Mouse (Mus musculus) small intestine, adult 2 months (tissue): Measurements from ENCODE around the gene Ryk. TPM values are rescaled to one million over a fixed set of nuclear protein-coding genes. Genes with fewer than 3 reads are reported as not detected.
A peak's percentile ranks its signal among the peaks of the same experiment; 100 is the strongest.

ENCODE experiments used
- H3K27ac ChIP-seq: fragments of 200-500 bp; 2 replicates; pipeline ENCODE4 v1.5.1; 2012; ENCODE audit warnings: low read depth, low read length, control low read depth, inconsistent platforms; ENCODE audit not compliant: insufficient read depth
- H3K27me3 ChIP-seq: fragments of 200-500 bp; 2 replicates; pipeline ENCODE4 v1.6.1; 2012; ENCODE audit warnings: mild to moderate bottlenecking, moderate library complexity, low read length, inconsistent platforms; ENCODE audit not compliant: control insufficient read depth, insufficient read depth
- H3K36me3 ChIP-seq: fragments of 200-500 bp; 2 replicates; pipeline ENCODE4 v1.6.1; 2012; ENCODE audit warnings: mild to moderate bottlenecking, low read length, control low read depth, inconsistent platforms; ENCODE audit not compliant: control insufficient read depth, insufficient read depth
- H3K4me1 ChIP-seq: fragments of 200-500 bp; 2 replicates; pipeline ENCODE4 v1.6.1; 2012; ENCODE audit warnings: low read length, inconsistent platforms, mixed read lengths; ENCODE audit not compliant: control insufficient read depth, insufficient read depth, insufficient read length
- H3K4me3 ChIP-seq: fragments of 200-500 bp; 2 replicates; pipeline ENCODE4 v1.5.1; 2012; ENCODE audit warnings: low read depth, mild to moderate bottlenecking, control low read depth, inconsistent platforms, low read length, moderate library complexity
- CTCF ChIP-seq: fragments of 200-500 bp; IDR thresholded peaks from 2 replicates; pipeline ENCODE4 v1.5.1; 2012; ENCODE audit warnings: low read depth, mild to moderate bottlenecking, control low read depth, inconsistent platforms, low read length, moderate library complexity, mixed read lengths; ENCODE audit not compliant: insufficient replicate concordance, insufficient read length; ENCODE audit errors: extremely low read depth
- POLR2A ChIP-seq: fragments of 200-500 bp; IDR thresholded peaks from 2 replicates; pipeline ENCODE4 v1.6.1; 2012; ENCODE audit warnings: low read depth, mild to moderate bottlenecking, control low read depth, inconsistent platforms, low read length, moderate library complexity
- WGBS: fragments of 180-500 bp; shearing (Covaris S2); methylation state at CpG from one replicate; pipeline ENCODE4 v1.1.7; 2018; 5-methylcytosine and 5-hydroxymethylcytosine counted together
- polyA plus RNA-seq: library from polyadenylated mRNA; depleted of rRNA; stranded (reverse); fragments of >200 nt; gene quantifications from 2 replicates; pipeline ENCODE4 v1.2.3, GENCODE M21; 2012

Ryk gene
- polyA plus RNA-seq, 1 experiment = 36.0 TPM

DNA sequence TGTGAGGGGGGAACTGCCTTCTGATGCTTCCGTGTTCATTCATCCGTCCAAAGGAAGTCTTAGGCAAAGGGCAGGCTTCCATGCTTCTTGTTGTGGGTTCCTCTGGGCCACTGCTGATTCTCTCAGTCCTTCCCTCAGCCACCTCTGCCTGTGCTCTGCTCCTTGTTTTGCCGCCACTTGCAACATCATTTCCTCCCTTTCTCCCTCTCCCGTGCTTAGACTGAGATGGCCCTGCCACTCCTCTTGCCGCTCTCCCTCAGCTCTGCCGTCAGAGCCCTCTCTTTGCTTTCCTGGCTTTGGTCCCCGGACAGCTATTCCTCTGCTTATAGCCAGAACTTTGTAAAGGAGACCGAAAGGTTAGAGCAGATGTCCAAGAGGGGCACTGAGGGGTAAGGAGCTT lies 30.2 kb downstream of the Ryk start:
- H3K4me1 ChIP-seq = peaks cover 23% of the 10 kb centered on the region
- H3K36me3 ChIP-seq = peaks cover 9% of the 10 kb centered on the region
- TF ChIP-seq CTCF = no peak
- no peak for TF ChIP-seq POLR2A
- H3K27me3 ChIP-seq = no peaks in the 10 kb centered on the region
- WGBS = 80% methylated on average over 8 of the region's 8 CpGs
- H3K27ac ChIP-seq = peak overlapping the region; percentile 55
- no peak overlapping the region for H3K4me3 ChIP-seq

- Histone ChIP-seq H3K4me3 (no peak overlapping the region), H3K4me1 (peaks cover 17% of the 10 kb centered on the region), H3K27ac (no peak overlapping the region), H3K27me3 (no peaks in the 10 kb centered on the region), H3K36me3 (peaks cover 9% of the 10 kb centered on the region)
- TF ChIP-seq POLR2A (no peak), CTCF (no peak)
- WGBS = 71% methylated on average over 12 of the region's 12 CpGs
Measured at GRCm38 (mm10) chr9:102865946-102866737, 31.4 kb downstream of the Ryk start.

DNA sequence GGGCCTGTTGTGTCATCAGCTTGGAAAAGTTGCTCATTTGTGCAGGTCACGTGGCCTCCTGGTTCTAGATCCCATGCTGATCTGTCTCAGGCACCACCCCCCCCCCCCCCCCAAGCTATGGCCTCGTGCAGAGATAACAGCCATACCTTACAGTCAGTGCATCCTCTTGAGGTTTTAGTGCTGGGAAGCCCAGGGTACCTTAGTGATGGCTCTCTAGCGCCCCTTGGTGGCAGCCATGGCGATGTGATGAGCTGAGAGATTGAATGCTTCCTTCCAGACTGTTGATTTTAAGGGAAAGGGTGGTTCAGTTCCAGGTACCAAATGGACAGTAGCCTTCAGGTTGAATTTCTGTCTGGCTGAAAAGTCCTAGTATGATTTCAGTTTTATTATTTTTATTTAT lies 32.2 kb downstream of the Ryk start:
- no peak for TF ChIP-seq POLR2A
- TF ChIP-seq CTCF = peak; percentile 83; the same call in 1 of the 2 replicates
- Histone ChIP-seq H3K36me3 (peaks cover 11% of the 10 kb centered on the region), H3K4me1 (peaks cover 11% of the 10 kb centered on the region), H3K27ac (no peak overlapping the region), H3K27me3 (no peaks in the 10 kb centered on the region), H3K4me3 (no peak overlapping the region)
- WGBS = 23% methylated on average over 4 of the region's 4 CpGs

- TF ChIP-seq CTCF (no peak), POLR2A (no peak)
- no peaks in the 10 kb centered on the region for H3K27me3 ChIP-seq
- H3K36me3 ChIP-seq = peaks cover 15% of the 10 kb centered on the region
- no peak overlapping the region for H3K4me3 ChIP-seq
- no peak overlapping the region for H3K27ac ChIP-seq
- H3K4me1 ChIP-seq = peaks cover 7% of the 10 kb centered on the region; the same call in 1 of the 2 replicates
- WGBS = 54% methylated on average over 4 of the region's 4 CpGs
Measured at GRCm38 (mm10) chr9:102867516-102867915, 32.8 kb downstream of the Ryk start.

- H3K27ac ChIP-seq = no peak overlapping the region
- WGBS = 89% methylated on average over 7 of the region's 7 CpGs
- TF ChIP-seq CTCF = no peak
Measured at GRCm38 (mm10) chr9:102868451-102868850, 33.7 kb downstream of the Ryk start.

GRCm38 (mm10) chr9:102876054-102876690 lies 41.5 kb downstream of the Ryk start:
- Histone ChIP-seq H3K4me3 (no peak overlapping the region), H3K36me3 (peaks cover 11% of the 10 kb centered on the region; the same call in 1 of the 2 replicates), H3K4me1 (peaks cover 7% of the 10 kb centered on the region; the same call in 1 of the 2 replicates), H3K27me3 (no peaks in the 10 kb centered on the region), H3K27ac (peak overlapping the region; percentile 78)
- 21% methylated on average over 7 of the region's 7 CpGs for WGBS
- TF ChIP-seq CTCF (no peak), POLR2A (no peak)

More at GRCm38 (mm10) chr9:102868451-102868850, 33.7 kb downstream of the Ryk start:
- Histone ChIP-seq H3K36me3 (peaks cover 17% of the 10 kb centered on the region), H3K27me3 (no peaks in the 10 kb centered on the region), H3K4me3 (no peak overlapping the region), H3K4me1 (peaks cover 4% of the 10 kb centered on the region; the same call in 1 of the 2 replicates)

GRCm38 (mm10) chr9:102877916-102878315 lies 43.2 kb downstream of the Ryk start:
- Histone ChIP-seq H3K27ac (no peak overlapping the region), H3K4me3 (no peak overlapping the region), H3K27me3 (no peaks in the 10 kb centered on the region), H3K36me3 (peaks cover 10% of the 10 kb centered on the region), H3K4me1 (peaks cover 7% of the 10 kb centered on the region; the same call in 1 of the 2 replicates)
- 89% methylated on average over 9 of the region's 9 CpGs for WGBS
- TF ChIP-seq POLR2A (no peak), CTCF (no peak)
